Mouse (Mus musculus): ENCODE results near the gene Gcnt2.
"Not testable (repeated sequence)": the region's sequence is repeated elsewhere in the genome, so short reads cannot be mapped to it uniquely, and the experiment has no call there.

DNA sequence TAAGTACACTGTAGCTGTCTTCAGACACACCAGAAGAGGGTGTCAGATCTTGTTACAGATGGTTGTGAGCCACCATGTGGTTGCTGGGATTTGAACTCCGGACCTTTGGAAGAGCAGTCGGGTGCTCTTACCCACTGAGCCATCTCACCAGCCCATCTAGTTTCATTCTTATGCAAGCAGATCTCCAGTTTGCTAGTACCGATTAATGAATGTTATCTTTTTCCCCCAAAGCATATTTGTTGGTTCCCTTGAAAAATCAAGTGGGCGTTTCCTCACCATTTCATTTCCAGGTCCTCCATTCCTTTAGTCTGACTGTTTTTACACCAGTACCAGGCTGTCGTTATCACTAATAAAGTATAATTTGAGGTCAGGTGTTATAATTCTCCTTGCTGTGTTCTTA, 139.0 kb downstream of the Gcnt2 start:
- not testable (repeated sequence) for TF ChIP-seq CTCF (IDR thresholded peaks at IDR 0.05; ENCODE audit: low read depth); EP300 (optimal IDR thresholded peaks at IDR 0.05)

Measured in stomach, postnatal 0 days (tissue).